Mouse (Mus musculus) hematopoietic stem cell, adult 5-6 weeks (primary cell): ENCODE measurements around the gene Ndufa11. TPM values are rescaled to one million over a fixed set of nuclear protein-coding genes. Genes with fewer than 3 reads are reported as not detected.

Experiments
- ATAC-seq, 2 experiments: fragments of 125-278 bp in 1 of 2; replicated peaks in 1 of 2; 2 replicates each; pipeline ENCODE4 v1.8.0; 2016 to 2017; ENCODE audit warnings: inconsistent platforms in 2 of 2, mild to moderate bottlenecking in 2 of 2, moderate number of reproducible peaks in 2 of 2, low read depth in 1 of 2, moderate TSS enrichment in 1 of 2; ENCODE audit not compliant: low FRiP score in 2 of 2, poor library complexity in 2 of 2, severe bottlenecking in 2 of 2, insufficient read depth in 1 of 2, low TSS enrichment in 1 of 2
- total RNA-seq: library from RNA; stranded (forward); fragments of 172-1452, 232-1000 nt; gene quantifications from 2 replicates; pipeline ENCODE4 v1.2.3, GENCODE M21; 2017

The Ndufa11 gene
- total RNA-seq, 1 experiment from 2014 or later, result 67.8 TPM

- ATAC-seq, result no peak
Measured at GRCm38 (mm10) chr17:56751404-56752072, 34.0 kb downstream of the Ndufa11 start.

DNA sequence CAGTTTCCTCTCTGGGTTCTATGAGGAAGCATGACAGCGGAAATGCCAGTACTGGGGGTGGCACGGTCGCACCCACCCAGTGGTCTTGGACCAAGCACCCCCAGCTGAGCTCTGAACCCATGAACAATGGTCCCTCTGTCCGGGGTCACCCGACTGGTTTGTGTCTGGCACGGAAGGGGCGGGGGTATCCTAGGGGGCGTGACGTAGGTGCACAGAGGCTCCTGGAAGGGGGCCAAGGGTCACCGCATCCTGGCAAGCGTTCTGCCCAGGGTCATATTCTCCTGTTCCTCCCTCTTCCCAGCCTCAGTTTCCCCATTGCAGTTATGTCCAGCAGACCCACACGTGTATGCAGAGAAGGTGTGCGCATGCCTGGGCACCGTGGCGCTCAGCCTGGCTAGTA, 35.9 kb downstream of the Ndufa11 start:
- no peak for ATAC-seq

GRCm38 (mm10) chr17:56754271-56755185, 37.0 kb downstream of the Ndufa11 start:
- ATAC-seq, result peak; percentile 47 to 51; a peak in 3 of 4 replicates

DNA sequence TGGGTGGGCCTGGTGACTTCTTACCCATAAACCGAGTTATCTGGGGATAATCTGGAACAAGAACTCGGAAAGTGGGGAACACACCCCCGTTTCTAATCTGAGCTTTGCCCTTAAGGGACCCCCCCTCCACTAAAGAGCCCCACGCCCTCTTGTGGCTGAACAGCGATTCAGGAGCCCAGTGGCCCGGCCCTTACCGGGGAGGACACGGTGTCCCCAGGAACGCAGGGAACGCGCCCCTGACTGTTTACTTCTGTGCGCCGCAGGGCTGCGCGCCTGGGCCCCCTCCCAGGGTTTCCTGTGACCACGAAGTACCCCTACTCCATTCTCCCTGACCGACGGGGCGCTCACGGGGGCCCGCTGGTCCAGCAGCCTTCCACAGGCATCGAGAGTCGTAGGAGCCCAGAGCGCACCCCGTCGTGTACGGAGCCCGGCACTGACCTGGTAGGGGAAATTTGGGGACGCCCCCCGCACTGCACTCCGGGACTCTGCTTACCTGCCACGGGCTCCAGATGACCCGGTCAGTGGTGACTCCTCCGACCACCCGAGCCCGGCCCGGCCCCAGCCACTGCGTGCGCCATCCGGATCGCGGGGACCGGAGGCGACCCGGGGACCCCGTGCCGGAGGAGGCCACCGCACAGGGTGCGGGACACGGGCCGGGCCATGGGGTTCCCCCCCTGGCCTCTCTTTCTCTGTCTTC, 39.3 kb downstream of the Ndufa11 start:
- ATAC-seq, result no peak

DNA sequence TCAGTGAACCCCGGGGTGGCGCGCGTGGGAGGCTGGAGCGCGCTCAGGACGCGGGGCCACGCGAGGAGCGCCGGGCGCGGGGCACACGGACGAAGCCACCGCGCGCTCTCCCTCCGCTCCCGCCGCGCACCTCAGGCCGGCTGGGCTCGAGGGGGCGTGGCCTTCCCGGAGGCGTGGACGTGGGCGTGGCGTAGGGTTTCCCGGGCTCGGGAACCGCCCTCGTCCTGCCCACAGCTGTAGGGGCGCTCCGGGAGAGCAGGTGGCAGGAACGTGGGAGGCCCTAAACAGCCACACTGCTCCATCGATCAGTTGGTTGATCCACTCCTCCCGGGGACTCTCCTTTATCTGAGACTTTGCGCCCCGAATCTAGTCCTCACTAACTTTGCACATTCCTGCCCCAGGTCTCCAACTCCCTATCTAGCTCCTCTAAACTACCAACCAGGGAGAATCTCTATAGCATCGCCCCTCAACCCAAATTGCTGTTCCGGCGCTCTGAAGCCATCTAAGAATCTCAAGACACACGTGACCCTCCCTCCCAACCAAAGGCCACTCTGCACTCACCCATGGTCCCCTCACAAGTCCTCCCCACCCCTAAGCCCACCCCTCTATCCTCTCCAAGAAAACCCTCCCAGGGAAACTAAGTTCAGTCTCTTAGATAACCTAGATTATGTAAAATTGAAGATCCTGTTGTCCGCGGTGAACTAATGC, 40.0 kb downstream of the Ndufa11 start, which contains the start of gene Nrtn:
Gene Nrtn (minus strand): TSS at position 115 of the 708 bp plus-strand sequence.
- peak; percentile 29 to 30; a peak in 2 of 4 replicates for ATAC-seq

GRCm38 (mm10) chr17:56758132-56758531, 40.6 kb downstream of the Ndufa11 start:
- ATAC-seq, result peak in 1 of 2 experiments; percentile 20; a peak in 1 of 4 replicates

- ATAC-seq, result no peak
Measured at GRCm38 (mm10) chr17:56759261-56759660, 41.7 kb downstream of the Ndufa11 start.

- ATAC-seq, result no peak
Measured at GRCm38 (mm10) chr17:56761077-56761476, 43.5 kb downstream of the Ndufa11 start.

DNA sequence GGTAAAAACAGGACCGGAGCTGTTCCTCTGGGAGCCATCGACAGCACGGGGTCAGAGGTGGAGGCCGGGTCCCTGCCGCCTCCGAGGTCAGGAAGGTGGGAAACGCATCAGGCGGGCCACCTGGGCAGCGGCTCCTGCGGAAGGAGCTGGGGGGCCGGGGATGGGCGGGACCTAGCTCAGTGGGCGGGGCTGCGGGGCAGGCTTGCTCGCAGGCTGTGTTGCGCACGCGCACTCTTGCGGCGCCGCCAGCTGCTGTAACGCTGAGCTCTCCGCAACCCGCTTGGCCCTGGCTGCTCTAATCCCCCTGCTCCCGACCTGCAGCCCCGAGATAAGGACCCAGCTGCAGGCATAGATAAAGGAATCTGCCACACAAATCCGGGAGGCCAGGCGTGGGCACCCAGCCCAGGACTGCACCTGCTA, 44.4 kb downstream of the Ndufa11 start:
- peak; percentile 35 to 40 for ATAC-seq

DNA sequence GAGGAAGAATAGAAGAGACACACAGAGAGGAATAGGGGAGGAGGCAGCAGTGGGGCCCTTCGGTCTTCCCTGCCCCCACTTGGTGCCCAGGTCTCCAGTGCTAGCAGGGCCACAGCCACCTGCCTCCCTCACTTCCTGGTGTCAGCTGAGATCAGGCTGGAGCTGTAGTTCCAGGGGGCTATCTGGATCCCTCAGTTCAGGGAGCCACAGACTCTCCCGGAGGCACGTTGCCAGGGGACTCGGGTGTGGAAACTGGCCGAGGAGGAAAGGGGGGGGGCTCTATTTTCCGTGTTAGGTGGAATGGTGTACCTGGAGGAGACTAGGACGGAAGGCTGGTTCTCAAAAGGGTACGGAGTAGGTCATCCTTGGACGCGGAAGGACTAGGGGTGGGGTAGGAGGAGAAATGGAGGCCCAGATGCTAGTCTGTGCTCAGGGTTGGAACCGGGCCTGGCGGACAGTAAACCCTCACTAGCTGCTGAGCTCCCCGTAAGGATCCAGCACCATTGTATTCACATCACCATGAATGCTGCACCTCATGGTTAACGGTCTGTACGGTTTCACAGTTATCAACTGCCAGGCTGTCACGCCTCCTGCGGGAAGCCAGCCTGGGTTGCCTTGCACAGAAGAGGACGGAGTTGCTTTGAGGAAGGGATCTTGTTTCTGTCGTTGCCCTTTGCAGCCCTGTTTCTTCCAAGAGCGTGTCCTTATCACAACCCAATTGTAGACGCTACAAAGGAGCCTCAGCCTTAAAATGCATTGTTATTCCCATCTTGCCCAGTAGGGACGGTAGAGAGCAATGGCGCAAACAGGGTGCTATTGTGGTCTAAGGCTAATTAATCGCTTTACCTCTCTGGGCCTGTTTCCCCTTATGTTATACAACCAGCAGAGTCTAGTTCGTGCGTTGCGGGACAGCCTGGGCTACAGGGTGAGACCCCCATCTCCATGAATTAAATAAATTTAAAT, 45.5 kb downstream of the Ndufa11 start:
- peak; percentile 16 to 25; a peak in 3 of 4 replicates for ATAC-seq

DNA sequence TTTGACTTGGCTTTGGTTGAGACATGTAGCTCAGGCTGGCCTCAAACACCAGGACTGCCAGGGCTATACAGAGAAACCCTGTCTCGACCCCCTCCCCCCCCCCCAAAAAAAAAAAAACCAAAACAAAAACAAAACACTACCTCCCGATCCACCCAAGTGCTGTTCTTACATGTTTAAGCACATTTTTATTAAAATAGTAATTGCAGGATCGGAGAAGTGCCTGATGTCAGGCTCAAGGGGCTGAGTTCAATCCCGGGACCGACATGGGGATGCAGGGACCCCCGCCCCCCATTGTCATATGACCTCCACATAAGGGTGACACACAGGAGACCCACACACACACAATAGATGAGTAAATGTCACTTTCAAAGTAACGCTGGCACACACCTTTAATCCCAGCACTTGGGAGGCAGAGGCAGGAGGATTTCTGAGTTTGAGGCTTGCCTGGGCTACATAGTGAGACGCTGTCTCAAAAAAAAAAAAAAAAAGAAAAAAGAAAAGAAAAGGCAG, 46.2 kb downstream of the Ndufa11 start:
- no peak for ATAC-seq

DNA sequence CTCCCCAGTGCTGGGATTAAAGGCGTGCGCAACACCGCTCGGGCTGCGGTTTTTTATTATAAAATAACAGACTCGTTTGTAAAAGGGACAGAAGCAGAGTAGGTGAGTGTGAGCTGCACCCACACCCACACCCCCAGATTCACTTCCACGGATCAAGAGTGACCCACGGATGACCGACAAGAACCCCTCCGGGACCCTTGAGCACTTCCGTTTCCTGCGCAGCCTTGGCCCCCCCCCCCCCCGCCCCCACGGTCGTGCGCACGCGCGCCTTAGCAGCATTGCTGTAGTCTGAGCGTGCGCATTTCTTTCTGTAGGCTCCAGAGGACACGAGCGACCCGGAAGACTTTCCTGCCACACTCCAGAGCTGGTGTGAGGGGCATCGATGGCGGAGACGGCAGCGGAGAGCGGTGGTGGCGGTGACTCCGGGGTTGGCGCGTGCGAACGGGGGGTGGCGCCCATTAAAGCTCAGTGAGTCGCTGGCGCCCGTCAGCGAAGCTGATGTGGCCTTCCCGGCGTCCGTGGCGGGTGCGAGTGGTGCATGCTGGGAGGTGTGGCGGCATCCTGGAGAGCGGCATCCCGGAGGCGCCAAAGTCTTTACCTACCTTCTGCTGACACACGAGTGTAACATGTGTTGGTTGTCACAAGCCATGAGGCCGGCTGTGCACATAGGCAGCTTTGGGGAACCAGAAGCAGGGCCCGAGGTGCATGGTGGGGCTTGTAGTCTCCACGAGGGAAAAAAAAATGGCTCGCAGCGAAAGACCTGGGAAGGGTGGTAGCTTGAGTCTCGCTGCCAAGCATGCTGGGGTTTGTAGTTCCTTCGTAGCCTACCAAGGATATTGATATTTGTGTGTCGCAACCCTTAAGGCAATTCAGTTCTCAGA, 47.1 kb downstream of the Ndufa11 start, which contains the start of gene Dus3l:
Gene Dus3l (plus strand): TSS at position 284 of the 881 bp plus-strand sequence.
- peak; percentile 75 to 78 for ATAC-seq

DNA sequence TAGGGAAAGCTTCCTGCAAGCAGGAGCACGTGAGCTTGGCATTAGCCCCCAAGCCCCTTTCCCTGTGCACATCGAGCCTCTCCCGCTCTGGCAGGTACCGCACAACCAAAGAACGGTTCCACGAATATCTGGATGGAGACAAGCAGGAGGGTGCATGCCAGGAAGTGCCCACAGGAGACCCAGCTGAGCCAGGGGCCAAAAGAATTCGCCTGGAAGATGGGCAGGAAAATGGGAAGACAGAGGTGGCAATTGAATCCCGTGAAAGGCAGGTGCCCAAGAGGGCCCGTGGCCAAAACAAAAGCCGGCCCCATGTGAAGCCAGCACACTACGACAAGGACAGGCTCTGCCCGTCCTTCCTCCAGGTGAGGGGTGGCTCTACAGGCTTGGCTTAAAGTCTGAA, 47.9 kb downstream of the Ndufa11 start:
- ATAC-seq, result no peak

DNA sequence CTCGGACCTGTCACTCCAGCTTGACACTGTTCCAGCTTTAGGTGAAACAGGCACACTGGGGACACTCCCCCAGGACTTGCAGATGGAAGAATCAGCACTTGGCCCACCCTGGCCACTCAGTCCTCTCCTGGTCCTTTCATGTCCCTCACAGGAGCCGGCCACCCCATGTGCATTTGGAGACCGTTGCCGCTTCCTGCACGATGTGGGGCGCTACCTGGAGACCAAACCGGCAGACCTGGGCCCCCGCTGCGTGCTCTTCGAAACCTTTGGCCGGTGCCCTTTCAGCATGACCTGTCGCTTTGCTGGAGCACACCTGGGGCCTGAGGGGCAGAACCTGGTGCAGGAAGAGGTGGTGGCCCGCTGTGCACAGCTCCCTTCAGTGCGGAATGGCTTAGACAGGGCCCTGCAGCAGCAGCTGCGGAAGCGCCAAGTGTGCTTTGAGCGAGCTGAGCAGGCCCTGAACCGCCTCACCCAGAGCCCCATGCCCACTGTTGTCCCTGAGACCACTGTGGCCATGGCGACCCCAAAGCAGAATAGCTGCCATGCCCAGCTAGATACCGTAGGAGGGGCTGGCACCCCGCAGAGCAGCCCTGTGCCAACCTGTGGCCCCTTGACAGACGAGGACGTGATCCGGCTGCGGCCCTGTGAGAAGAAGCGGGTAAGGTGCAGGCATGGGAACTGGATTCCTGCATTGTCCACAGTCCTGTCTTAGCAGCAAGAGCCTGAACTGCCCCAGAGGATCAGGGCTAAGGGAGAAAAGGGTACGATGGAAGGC, 49.3 kb downstream of the Ndufa11 start:
- ATAC-seq, result no peak
